Mouse (Mus musculus) myocyte (in vitro differentiated cells): ENCODE measurements around the gene Cfap298.

Experiments used
- MAX ChIP-seq: IDR thresholded peaks from one replicate; pipeline ENCODE4 v1.6.1; 2011; ENCODE audit warnings: low read depth, mild to moderate bottlenecking, control low read depth
- POLR2A ChIP-seq: IDR thresholded peaks from one replicate; pipeline ENCODE4 v1.6.1; 2011; ENCODE audit warnings: low read depth, mild to moderate bottlenecking, control low read depth, moderate library complexity; ENCODE audit not compliant: insufficient read length
- SRF ChIP-seq: IDR thresholded peaks from one replicate; pipeline ENCODE4 v1.6.1; 2011; ENCODE audit warnings: low read depth; ENCODE audit not compliant: control insufficient read depth, insufficient read length

DNA sequence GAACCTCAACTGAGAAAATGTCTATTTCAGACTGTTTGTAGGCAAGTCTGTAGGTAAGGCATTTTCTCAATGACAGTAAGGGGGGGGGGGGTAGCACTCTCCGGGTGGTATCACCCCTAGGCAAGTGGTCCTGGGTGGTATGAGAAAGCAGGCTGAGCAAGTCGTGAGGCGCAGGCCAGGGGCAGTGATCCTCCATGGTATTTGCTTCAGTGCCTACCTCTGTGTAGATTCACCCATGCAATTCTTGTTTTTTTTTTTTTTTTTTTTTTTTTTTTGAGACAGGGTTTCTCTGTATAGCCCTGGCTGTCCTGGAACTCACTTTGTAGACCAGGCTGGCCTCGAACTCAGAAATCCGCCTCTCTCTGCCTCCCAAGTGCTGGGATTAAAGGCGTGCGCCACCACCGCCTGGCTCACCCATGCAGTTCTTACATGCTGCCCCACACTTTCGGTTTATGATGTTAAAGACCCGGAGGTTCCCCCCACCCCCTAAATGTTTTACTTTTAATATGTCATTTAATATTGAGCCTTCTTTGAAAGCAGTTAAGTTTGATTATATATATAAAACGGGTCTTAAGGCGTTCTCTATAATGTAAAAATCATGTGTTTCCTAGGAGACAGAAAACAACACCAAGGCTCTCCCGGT lies 1.3 kb downstream of the Cfap298 start:
- no peak for TF ChIP-seq SRF
- no peak for TF ChIP-seq POLR2A
- TF ChIP-seq MAX, result no peak
